ENCODE assay signal across 8 mouse cellular contexts in the genomic region with DNA sequence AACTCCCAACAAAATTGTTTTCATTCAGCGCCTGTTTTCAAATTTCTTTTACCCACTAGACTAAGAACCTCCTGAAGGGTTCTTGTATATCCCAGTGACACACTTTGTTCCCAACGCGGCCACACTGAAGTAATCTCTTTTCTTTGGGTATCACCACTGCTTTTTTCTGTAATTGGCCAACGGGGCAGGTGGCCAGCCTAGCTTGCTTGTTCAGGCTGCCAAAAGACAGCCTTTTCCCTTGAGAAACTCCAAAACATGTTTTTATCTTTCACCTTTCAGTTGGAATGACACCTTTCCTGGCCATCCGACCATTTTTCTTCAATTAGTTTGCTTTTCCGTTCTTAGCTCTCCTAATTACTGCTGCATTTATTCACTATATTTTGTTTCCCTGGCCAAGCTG. TPM values are rescaled to one million over a fixed set of nuclear protein-coding genes. Genes with fewer than 3 reads are reported as not detected.
DNase-seq lines count a peak whose midpoint lies in the region; ATAC-seq and TF ChIP-seq lines count a peak whose summit lies in the region.

No protein-coding gene starts in this region.

- 70% methylated on average over 6 of the region's 6 CpGs for WGBS in limb, embryonic 14.5 days
- 67% methylated on average over 6 of the region's 6 CpGs for WGBS in stomach, embryonic 16.5 days

- DNase-seq in cerebellum, postnatal 10 days, result peak; percentile 53 to 57
- no peak for DNase-seq in cerebellum, postnatal 4 days (ENCODE audit: low spot score in 2 of 2)
- DNase-seq in right cerebral cortex, postnatal 10 days (ENCODE audit: low spot score in 2 of 2), result peak; percentile 51 to 58
- no peak for DNase-seq in right cerebral cortex, postnatal 14 days
- DNase-seq in limb, embryonic 14.5 days (ENCODE audit: low spot score), result no peak
- no peak for DNase-seq in layer of hippocampus, postnatal 25 days (ENCODE audit: extremely low spot score in 1 of 2, low spot score in 1 of 2)
- DNase-seq in c-Kit-positive CD71-positive TER-119-positive erythroid progenitor cells, embryonic 14.5 days (ENCODE audit: low spot score), result no peak

- peak overlapping the region; percentile 92 for H3K4me2 ChIP-seq in limb, embryonic 14.5 days (replicated peaks; ENCODE audit: low read depth, low read length, severe bottlenecking)
- H3K4me2 ChIP-seq in stomach, embryonic 16.5 days (ENCODE audit: low read depth, low read length), result peak overlapping the region; percentile 59

- no peak for TF ChIP-seq POLR2A in limb, embryonic 14.5 days (IDR thresholded peaks at IDR 0.05; ENCODE audit: borderline replicate concordance, extremely low read depth, insufficient read depth, insufficient read length)

- 0 out of 2 replicates have a peak overlapping the region, but pooled peaks have one; percentile 79 for H3K9ac ChIP-seq in limb, embryonic 14.5 days (ENCODE audit: low read depth, low read length, severe bottlenecking)
- H3K9ac ChIP-seq in stomach, embryonic 16.5 days (ENCODE audit: low read length), result peak overlapping the region; percentile 61; the same call in 1 of the 2 replicates

- no peak overlapping the region for H3K27ac ChIP-seq in limb, embryonic 14.5 days (replicated peaks; ENCODE audit: low read depth, low read length)
- H3K27ac ChIP-seq in stomach, embryonic 16.5 days (ENCODE audit: low read length), result no peak overlapping the region; the same call in 1 of the 2 replicates

- no peaks in the 10 kb centered on the region for H3K9me3 ChIP-seq in limb, embryonic 14.5 days (ENCODE audit: control insufficient read depth, low read length)
- no peaks in the 10 kb centered on the region for H3K9me3 ChIP-seq in stomach, embryonic 16.5 days (replicated peaks; ENCODE audit: control insufficient read depth, low read length)

- H3K4me1 ChIP-seq in limb, embryonic 14.5 days (ENCODE audit: control insufficient read depth, insufficient read depth, low read length), result peaks cover 9% of the 10 kb centered on the region
- H3K4me1 ChIP-seq in stomach, embryonic 16.5 days (ENCODE audit: control insufficient read depth, insufficient read depth, low read length), result peaks cover 7% of the 10 kb centered on the region

- H3K27me3 ChIP-seq in limb, embryonic 14.5 days (ENCODE audit: control insufficient read depth, insufficient read depth, low read length), result no peaks in the 10 kb centered on the region
- no peaks in the 10 kb centered on the region for H3K27me3 ChIP-seq in stomach, embryonic 16.5 days (ENCODE audit: control insufficient read depth, insufficient read depth, low read length)

- no peak for ATAC-seq in limb, embryonic 14.5 days (ENCODE audit: low FRiP score, low read depth)
- no peak for ATAC-seq in stomach, embryonic 16.5 days (ENCODE audit: insufficient read depth, low FRiP score)

- H3K4me3 ChIP-seq in limb, embryonic 14.5 days (replicated peaks; ENCODE audit: low read length), result peak overlapping the region; percentile 82
- peak overlapping the region; percentile 88 for H3K4me3 ChIP-seq in stomach, embryonic 16.5 days (replicated peaks; ENCODE audit: low read length)

- no peaks in the 10 kb centered on the region for H3K36me3 ChIP-seq in limb, embryonic 14.5 days (ENCODE audit: control insufficient read depth, insufficient read depth, low read length)
- no peaks in the 10 kb centered on the region for H3K36me3 ChIP-seq in stomach, embryonic 16.5 days (ENCODE audit: control insufficient read depth, insufficient read depth, low read length)

RNA-seq across cellular contexts. Expression of a gene that starts 0.5 kb away (rescaled TPM):
- polyA plus RNA-seq in limb, embryonic 14.5 days (2012; rRNA removed), result 60.5 and 64.0 TPM in 2 replicates
- polyA plus RNA-seq in limb, embryonic 14.5 days (2014; fragmentation: Nextera tagmentation; extraction: Ambion mirVana), result 72.3 and 79.9 TPM in 2 replicates
- polyA plus RNA-seq in stomach, embryonic 16.5 days (2015; fragmentation: Nextera tagmentation; extraction: Ambion mirVana), result 64.9 and 68.5 TPM in 2 replicates
- total RNA-seq in layer of hippocampus, postnatal 25 days (2021), result 10 to 100 TPM; 42.5 to 60.5 TPM

RNA-seq across cellular contexts. Expression of a gene that starts 34.9 kb away (rescaled TPM):
- polyA plus RNA-seq in limb, embryonic 14.5 days (2012; rRNA removed), result 91.7 and 100 TPM in 2 replicates
- polyA plus RNA-seq in limb, embryonic 14.5 days (2014; fragmentation: Nextera tagmentation; extraction: Ambion mirVana), result 149 and 158 TPM in 2 replicates
- 1,904 and 1,931 TPM in 2 replicates for polyA plus RNA-seq in stomach, embryonic 16.5 days (2015; fragmentation: Nextera tagmentation; extraction: Ambion mirVana)
- 100 to 1,000 TPM; 584 to 804 TPM for total RNA-seq in layer of hippocampus, postnatal 25 days (2021)

RNA-seq across cellular contexts. Expression of a gene that starts 41.4 kb away (rescaled TPM):
- 32.8 and 51.6 TPM in 2 replicates for polyA plus RNA-seq in limb, embryonic 14.5 days (2012; rRNA removed)
- polyA plus RNA-seq in limb, embryonic 14.5 days (2014; fragmentation: Nextera tagmentation; extraction: Ambion mirVana), result 39.6 and 48.1 TPM in 2 replicates
- 524 and 598 TPM in 2 replicates for polyA plus RNA-seq in stomach, embryonic 16.5 days (2015; fragmentation: Nextera tagmentation; extraction: Ambion mirVana)
- 100 to 1,000 TPM; 381 to 701 TPM for total RNA-seq in layer of hippocampus, postnatal 25 days (2021)

Comparison
In these comparisons a context has a peak if more than half of its experiments do, and no peak if none do; other contexts are left out.
1. DNase-seq: peak in cerebellum, postnatal 10 days (2 of 2) and right cerebral cortex, postnatal 10 days (2 of 2); none in cerebellum, postnatal 4 days (0 of 2), right cerebral cortex, postnatal 14 days (single experiment), limb, embryonic 14.5 days (single experiment), layer of hippocampus, postnatal 25 days (0 of 2) and c-Kit-positive CD71-positive TER-119-positive erythroid progenitor cells, embryonic 14.5 days (single experiment).
2. RNA of a gene that starts 34.9 kb away (polyA plus RNA-seq): 1,904 to 1,931 TPM in stomach, embryonic 16.5 days; 91.7 to 158 TPM in limb, embryonic 14.5 days; every median in the first group is over 10 times any median in the second.